Mouse (Mus musculus) liver, embryonic 16.5 days (tissue): ENCODE data around the gene Thnsl2. TPM values are rescaled to one million over a fixed set of nuclear protein-coding genes. Genes with fewer than 3 reads are reported as not detected.
A peak's percentile ranks its signal among the peaks of the same experiment; 100 is the strongest.

Source experiments
- ATAC-seq: fragments of 200-750 bp; cut with Nextera tagmentation; 2 replicates; pipeline ENCODE4 v1.8.0; 2017; ENCODE audit warnings: low read depth, mild to moderate bottlenecking, moderate number of reproducible peaks, moderate library complexity
- H3K27ac ChIP-seq: fragments of 300-500 bp; sonication (generic); 2 replicates; pipeline ENCODE4 v1.5.1; 2014; ENCODE audit warnings: mild to moderate bottlenecking, low read length
- H3K27me3 ChIP-seq: fragments of 300-500 bp; sonication (generic); 2 replicates; pipeline ENCODE4 v1.6.1; 2014; ENCODE audit warnings: low read depth, low read length, mixed read lengths; ENCODE audit not compliant: control insufficient read depth, insufficient read depth
- H3K36me3 ChIP-seq: fragments of 300-500 bp; sonication (generic); 2 replicates; pipeline ENCODE4 v1.6.1; 2014; ENCODE audit warnings: mild to moderate bottlenecking; ENCODE audit not compliant: control insufficient read depth, insufficient read depth
- H3K4me1 ChIP-seq: fragments of 300-500 bp; sonication (generic); 2 replicates; pipeline ENCODE4 v1.6.1; 2014; ENCODE audit warnings: low read depth, low read length, mixed read lengths; ENCODE audit not compliant: control insufficient read depth
- H3K4me2 ChIP-seq: fragments of 300-500 bp; sonication (generic); 2 replicates; pipeline ENCODE4 v1.6.1; 2014; ENCODE audit warnings: low read depth, low read length, mixed read lengths
- H3K4me3 ChIP-seq: fragments of 300-500 bp; sonication (generic); 2 replicates; pipeline ENCODE4 v1.5.1; 2014; ENCODE audit warnings: low read depth, mild to moderate bottlenecking, low read length
- H3K9ac ChIP-seq: fragments of 300-500 bp; sonication (generic); 2 replicates; pipeline ENCODE4 v1.6.1; 2014; ENCODE audit warnings: low read depth, low read length
- H3K9me3 ChIP-seq: fragments of 300-500 bp; sonication (generic); replicated peaks from 2 replicates; pipeline ENCODE4 v1.6.1; 2016; ENCODE audit warnings: low read length; ENCODE audit not compliant: control insufficient read depth
- WGBS: fragments of 180-500 bp; shearing (Covaris S2); extraction: QIAGEN DNeasy Blood & Tissue Kit; methylation state at CpG from one replicate; pipeline ENCODE4 v1.1.7; 2014; ENCODE audit not compliant: insufficient replicate concordance; 5-methylcytosine and 5-hydroxymethylcytosine counted together
- polyA plus RNA-seq: library from polyadenylated mRNA; unstranded; fragments of >200 nt; fragmentation: Nextera tagmentation; extraction: Ambion mirVana; gene quantifications from 2 replicates; pipeline ENCODE4 v1.2.1, GENCODE M21; 2015

Thnsl2 gene
- polyA plus RNA-seq, 1 experiment from 2014 or later, result 20.3 TPM

GRCm38 (mm10) chr6:71164394-71164793, 20.2 kb upstream of the Thnsl2 start:
- Histone ChIP-seq H3K27ac (no peak overlapping the region), H3K4me3 (no peak overlapping the region), H3K9me3 (no peaks in the 10 kb centered on the region), H3K4me1 (no peaks in the 10 kb centered on the region), H3K36me3 (no peaks in the 10 kb centered on the region), H3K4me2 (no peak overlapping the region), H3K27me3 (no peaks in the 10 kb centered on the region), H3K9ac (no peak overlapping the region)
- 20% methylated on average over 6 of the region's 6 CpGs for WGBS
- ATAC-seq, result peak; percentile 23

- H3K4me2 ChIP-seq, result no peak overlapping the region
Observed at GRCm38 (mm10) chr6:71162269-71162668, 18.0 kb upstream of the Thnsl2 start.

GRCm38 (mm10) chr6:71161290-71161689, 17.1 kb upstream of the Thnsl2 start:
- H3K9ac ChIP-seq, result no peak overlapping the region
- WGBS, result 50% methylated on average over 7 of the region's 7 CpGs
- H3K4me1 ChIP-seq, result no peaks in the 10 kb centered on the region

More at GRCm38 (mm10) chr6:71162269-71162668, 18.0 kb upstream of the Thnsl2 start:
- 61% methylated on average over 4 of the region's 4 CpGs for WGBS
- Histone ChIP-seq H3K9ac (no peak overlapping the region), H3K4me3 (no peak overlapping the region), H3K4me1 (no peaks in the 10 kb centered on the region), H3K27me3 (no peaks in the 10 kb centered on the region), H3K27ac (no peak overlapping the region), H3K9me3 (no peaks in the 10 kb centered on the region), H3K36me3 (no peaks in the 10 kb centered on the region)
- ATAC-seq, result peak; percentile 86

GRCm38 (mm10) chr6:71156674-71157326, 12.6 kb upstream of the Thnsl2 start:
- 67% methylated on average over 5 of the region's 5 CpGs for WGBS

More at GRCm38 (mm10) chr6:71161290-71161689, 17.1 kb upstream of the Thnsl2 start:
- H3K27me3 ChIP-seq, result no peaks in the 10 kb centered on the region
- no peaks in the 10 kb centered on the region for H3K36me3 ChIP-seq
- no peak for ATAC-seq
- no peak overlapping the region for H3K27ac ChIP-seq
- H3K4me2 ChIP-seq, result no peak overlapping the region
- H3K4me3 ChIP-seq, result no peak overlapping the region
- H3K9me3 ChIP-seq, result no peaks in the 10 kb centered on the region

GRCm38 (mm10) chr6:71154861-71155260, 10.6 kb upstream of the Thnsl2 start:
- Histone ChIP-seq H3K27me3 (no peaks in the 10 kb centered on the region), H3K4me1 (no peaks in the 10 kb centered on the region), H3K36me3 (no peaks in the 10 kb centered on the region), H3K27ac (no peak overlapping the region), H3K9me3 (no peaks in the 10 kb centered on the region), H3K4me2 (no peak overlapping the region), H3K4me3 (no peak overlapping the region), H3K9ac (no peak overlapping the region)
- 72% methylated on average over 6 of the region's 6 CpGs for WGBS
- ATAC-seq, result no peak

More at GRCm38 (mm10) chr6:71156674-71157326, 12.6 kb upstream of the Thnsl2 start:
- Histone ChIP-seq H3K9ac (no peak overlapping the region), H3K9me3 (no peaks in the 10 kb centered on the region), H3K4me1 (no peaks in the 10 kb centered on the region), H3K36me3 (no peaks in the 10 kb centered on the region), H3K27ac (no peak overlapping the region), H3K4me3 (no peak overlapping the region), H3K27me3 (no peaks in the 10 kb centered on the region), H3K4me2 (no peak overlapping the region)
- no peak for ATAC-seq

GRCm38 (mm10) chr6:71153486-71153885, 9.2 kb upstream of the Thnsl2 start:
- H3K27ac ChIP-seq, result no peak overlapping the region
- H3K4me1 ChIP-seq, result no peaks in the 10 kb centered on the region
- no peaks in the 10 kb centered on the region for H3K9me3 ChIP-seq
- no peak for ATAC-seq
- no peak overlapping the region for H3K9ac ChIP-seq
- no peaks in the 10 kb centered on the region for H3K27me3 ChIP-seq
- no peak overlapping the region for H3K4me2 ChIP-seq
- no peaks in the 10 kb centered on the region for H3K36me3 ChIP-seq
- 58% methylated on average over 4 of the region's 4 CpGs for WGBS
- no peak overlapping the region for H3K4me3 ChIP-seq

- no peak for ATAC-seq
- WGBS, result 47% methylated on average over 10 of the region's 10 CpGs
- H3K9me3 ChIP-seq, result no peaks in the 10 kb centered on the region
- no peak overlapping the region for H3K4me2 ChIP-seq
- H3K4me1 ChIP-seq, result no peaks in the 10 kb centered on the region
- H3K27me3 ChIP-seq, result no peaks in the 10 kb centered on the region
- no peak overlapping the region for H3K4me3 ChIP-seq
- H3K9ac ChIP-seq, result no peak overlapping the region
- H3K36me3 ChIP-seq, result no peaks in the 10 kb centered on the region
- H3K27ac ChIP-seq, result no peak overlapping the region
Observed at GRCm38 (mm10) chr6:71151098-71151497, 6.9 kb upstream of the Thnsl2 start.

GRCm38 (mm10) chr6:71149534-71149933, 5.3 kb upstream of the Thnsl2 start:
- 9% methylated on average over 5 of the region's 5 CpGs for WGBS
- ATAC-seq, result no peak

GRCm38 (mm10) chr6:71148336-71148735, 4.1 kb upstream of the Thnsl2 start:
- no peaks in the 10 kb centered on the region for H3K9me3 ChIP-seq
- H3K27me3 ChIP-seq, result no peaks in the 10 kb centered on the region
- no peak overlapping the region for H3K4me3 ChIP-seq
- H3K9ac ChIP-seq, result no peak overlapping the region
- H3K27ac ChIP-seq, result no peak overlapping the region
- H3K36me3 ChIP-seq, result no peaks in the 10 kb centered on the region
- no peak overlapping the region for H3K4me2 ChIP-seq
- 45% methylated on average over 6 of the region's 6 CpGs for WGBS
- no peak for ATAC-seq
- H3K4me1 ChIP-seq, result peaks cover 3% of the 10 kb centered on the region

More at GRCm38 (mm10) chr6:71149534-71149933, 5.3 kb upstream of the Thnsl2 start:
- Histone ChIP-seq H3K4me1 (peaks cover 3% of the 10 kb centered on the region), H3K4me3 (no peak overlapping the region), H3K9ac (no peak overlapping the region), H3K27me3 (no peaks in the 10 kb centered on the region), H3K4me2 (no peak overlapping the region), H3K9me3 (no peaks in the 10 kb centered on the region), H3K36me3 (no peaks in the 10 kb centered on the region), H3K27ac (no peak overlapping the region)
